ENCODE assay signal across 19 mouse cellular contexts in the genomic region with DNA sequence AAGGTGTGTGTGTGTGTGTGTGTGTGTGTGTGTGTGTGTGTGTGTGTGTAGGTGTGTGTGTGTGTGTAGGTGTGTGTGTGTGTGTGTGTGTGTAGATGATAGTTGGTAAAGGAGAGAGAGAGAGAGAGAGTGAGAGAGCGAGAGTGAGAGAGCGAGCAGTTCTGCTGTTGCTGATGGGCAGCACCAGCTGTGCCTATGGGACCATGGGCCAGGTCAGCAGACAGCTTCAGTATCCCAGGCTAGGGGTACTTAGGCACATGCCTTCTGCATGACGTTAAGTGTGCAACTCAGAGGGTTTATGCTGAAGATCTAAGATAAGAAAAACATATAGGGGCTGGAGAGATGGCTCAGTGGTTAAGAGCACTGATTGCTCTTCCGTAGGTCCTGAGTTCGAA.
DNase-seq lines count a peak whose midpoint lies in the region; ATAC-seq and TF ChIP-seq lines count a peak whose summit lies in the region.
"Had no signal": no experiment of that assay in that cellular context is flagged by ENCODE, and none has a peak within 500 bp of the region (broad histone marks: within the 10 kb centered on the region; RNA-seq: fewer than 3 reads in every experiment).

No protein-coding gene starts in this region.

- no peak; the same call in 1 of the 2 replicates for ATAC-seq in embryonic facial prominence, embryonic 14.5 days (ENCODE audit: low read depth)
- no peak for ATAC-seq in hindbrain, embryonic 13.5 days (ENCODE audit: low FRiP score)
- ATAC-seq in hindbrain, embryonic 11.5 days (ENCODE audit: low FRiP score) = no peak
- ATAC-seq: forebrain, embryonic 13.5 days; forebrain, embryonic 15.5 days; forebrain, postnatal 0 days had no signal

- H3K9ac ChIP-seq in embryonic facial prominence, embryonic 14.5 days (ENCODE audit: low read depth, low read length) = no peak overlapping the region
- H3K9ac ChIP-seq in hindbrain, embryonic 13.5 days = no peak overlapping the region
- no peak overlapping the region for H3K9ac ChIP-seq in hindbrain, embryonic 11.5 days (ENCODE audit: low read depth, low read length)
- H3K9ac ChIP-seq: embryonic facial prominence, embryonic 13.5 days; forebrain, embryonic 13.5 days; forebrain, embryonic 15.5 days; forebrain, postnatal 0 days had no signal

- no peaks in the 10 kb centered on the region for H3K9me3 ChIP-seq in embryonic facial prominence, embryonic 14.5 days (ENCODE audit: control insufficient read depth, low read length)
- no peaks in the 10 kb centered on the region for H3K9me3 ChIP-seq in embryonic facial prominence, embryonic 10.5 days
- no peaks in the 10 kb centered on the region for H3K9me3 ChIP-seq in hindbrain, embryonic 13.5 days
- H3K9me3 ChIP-seq in hindbrain, embryonic 11.5 days (ENCODE audit: control insufficient read depth, low read length) = no peaks in the 10 kb centered on the region
- H3K9me3 ChIP-seq: embryonic facial prominence, embryonic 13.5 days; forebrain, embryonic 13.5 days; forebrain, embryonic 15.5 days had no signal

- peak; percentile 64 for DNase-seq in embryonic facial prominence, embryonic 14.5 days (ENCODE audit: low spot score)
- no peak for DNase-seq in embryonic facial prominence, embryonic 10.5 days (ENCODE audit: low spot score)
- no peak for DNase-seq in hindbrain, embryonic 11.5 days (ENCODE audit: low spot score)
- no peak for DNase-seq in adrenal gland, adult (ENCODE audit: inconsistent age in 2 of 2, low spot score in 1 of 2)
- DNase-seq: adrenal gland, adult 8-10 months; adrenal gland, postnatal 14 days; adrenal gland, postnatal 36 days; B cell, adult 2 months; cerebellum, adult 11-12 months; cerebellum, adult 2 months; cerebellum, adult 9-10 months; cerebellum, postnatal 10 days; cerebellum, postnatal 25 days; forebrain, postnatal 0 days had no signal

- whole genome bisulfite sequencing in embryonic facial prominence, embryonic 14.5 days = 84% methylated on average over 5 of the region's 5 CpGs
- WGBS in embryonic facial prominence, embryonic 10.5 days = 89% methylated on average over 5 of the region's 5 CpGs
- 92% methylated on average over 5 of the region's 5 CpGs for WGBS in hindbrain, embryonic 13.5 days
- 92% methylated on average over 5 of the region's 5 CpGs for whole genome bisulfite sequencing in hindbrain, embryonic 11.5 days

- H3K27ac ChIP-seq in embryonic facial prominence, embryonic 14.5 days (replicated peaks; ENCODE audit: low read depth, low read length) = no peak overlapping the region
- H3K27ac ChIP-seq in embryonic facial prominence, embryonic 10.5 days (replicated peaks) = no peak overlapping the region
- peak overlapping the region; percentile 31; the same call in 1 of the 2 replicates for H3K27ac ChIP-seq in hindbrain, embryonic 13.5 days
- H3K27ac ChIP-seq in hindbrain, embryonic 11.5 days (ENCODE audit: low read depth, low read length) = no peak overlapping the region
- H3K27ac ChIP-seq: embryonic facial prominence, embryonic 13.5 days; forebrain, embryonic 13.5 days; forebrain, embryonic 15.5 days had no signal

- no peaks in the 10 kb centered on the region for H3K36me3 ChIP-seq in embryonic facial prominence, embryonic 14.5 days (ENCODE audit: control insufficient read depth, insufficient read depth, low read length)
- no peaks in the 10 kb centered on the region for H3K36me3 ChIP-seq in embryonic facial prominence, embryonic 10.5 days (replicated peaks)
- no peaks in the 10 kb centered on the region for H3K36me3 ChIP-seq in hindbrain, embryonic 13.5 days
- no peaks in the 10 kb centered on the region for H3K36me3 ChIP-seq in hindbrain, embryonic 11.5 days (ENCODE audit: control insufficient read depth, insufficient read depth, low read length)
- no peaks in the 10 kb centered on the region for H3K36me3 ChIP-seq in C2C12 (ENCODE audit: control insufficient read depth, insufficient read depth)
- H3K36me3 ChIP-seq: embryonic facial prominence, embryonic 13.5 days; forebrain, embryonic 15.5 days had no signal

- no peak overlapping the region for H3K4me3 ChIP-seq in embryonic facial prominence, embryonic 14.5 days (ENCODE audit: low read depth, low read length)
- H3K4me3 ChIP-seq in embryonic facial prominence, embryonic 10.5 days = no peak overlapping the region
- no peak overlapping the region for H3K4me3 ChIP-seq in hindbrain, embryonic 13.5 days
- H3K4me3 ChIP-seq in hindbrain, embryonic 11.5 days (ENCODE audit: low read depth, low read length) = no peak overlapping the region
- H3K4me3 ChIP-seq in C2C12 (ENCODE audit: insufficient read depth, poor library complexity, severe bottlenecking) = no peak overlapping the region
- H3K4me3 ChIP-seq: embryonic facial prominence, embryonic 13.5 days; forebrain, embryonic 13.5 days; forebrain, embryonic 15.5 days had no signal

- peaks cover 71% of the 10 kb centered on the region for H3K79me3 ChIP-seq in C2C12 (ENCODE audit: low read depth)

- H3K4me1 ChIP-seq in embryonic facial prominence, embryonic 14.5 days (ENCODE audit: control insufficient read depth, insufficient read depth, low read length) = peaks cover 4% of the 10 kb centered on the region
- peaks cover 54% of the 10 kb centered on the region for H3K4me1 ChIP-seq in embryonic facial prominence, embryonic 10.5 days
- H3K4me1 ChIP-seq in hindbrain, embryonic 13.5 days (replicated peaks) = peaks cover 59% of the 10 kb centered on the region
- no peaks in the 10 kb centered on the region for H3K4me1 ChIP-seq in hindbrain, embryonic 11.5 days (replicated peaks; ENCODE audit: control insufficient read depth, insufficient read depth, low read length)

- no peak overlapping the region for H3K4me2 ChIP-seq in embryonic facial prominence, embryonic 14.5 days (ENCODE audit: low read depth, low read length)
- no peak overlapping the region for H3K4me2 ChIP-seq in hindbrain, embryonic 13.5 days
- H3K4me2 ChIP-seq in hindbrain, embryonic 11.5 days (replicated peaks; ENCODE audit: low read depth, low read length) = no peak overlapping the region
- H3K4me2 ChIP-seq: embryonic facial prominence, embryonic 13.5 days; forebrain, embryonic 13.5 days; forebrain, embryonic 15.5 days had no signal

- TF ChIP-seq CTCF in C2C12 (IDR thresholded peaks at IDR 0.05; ENCODE audit: control insufficient read depth, insufficient read depth, insufficient read length) = no peak

- H3ac ChIP-seq in C2C12 (ENCODE audit: control insufficient read depth, insufficient read length, low read depth) = no peak overlapping the region

- H3K27me3 ChIP-seq in embryonic facial prominence, embryonic 14.5 days (replicated peaks; ENCODE audit: control insufficient read depth, insufficient read depth, low read length) = no peaks in the 10 kb centered on the region
- no peaks in the 10 kb centered on the region for H3K27me3 ChIP-seq in embryonic facial prominence, embryonic 10.5 days (replicated peaks; ENCODE audit: low read depth, poor library complexity, severe bottlenecking)
- no peaks in the 10 kb centered on the region for H3K27me3 ChIP-seq in hindbrain, embryonic 13.5 days
- no peaks in the 10 kb centered on the region for H3K27me3 ChIP-seq in hindbrain, embryonic 11.5 days (ENCODE audit: control insufficient read depth, insufficient read depth, low read length)
- no peaks in the 10 kb centered on the region for H3K27me3 ChIP-seq in C2C12 (ENCODE audit: control insufficient read depth, insufficient read depth, insufficient read length)
- H3K27me3 ChIP-seq: embryonic facial prominence, embryonic 13.5 days; forebrain, embryonic 13.5 days; forebrain, embryonic 15.5 days had no signal

- H3K79me2 ChIP-seq in C2C12 (ENCODE audit: control insufficient read depth, insufficient read depth) = peaks cover 100% of the 10 kb centered on the region

TF ChIP-seq in C2C12, 6 proteins besides CTCF, POLR2A, EP300 and RAD21:
- TF ChIP-seq CEBPB (IDR thresholded peaks at IDR 0.05; ENCODE audit: low read depth) (no peak), MYOG (IDR thresholded peaks at IDR 0.05; ENCODE audit: control insufficient read depth, extremely low read depth, insufficient read length) (no peak), USF1 (IDR thresholded peaks at IDR 0.05; ENCODE audit: low read depth) (no peak), MYOD1 (IDR thresholded peaks at IDR 0.05; ENCODE audit: control insufficient read depth, insufficient read length, low read depth) (peak; percentile 97), FOSL1 (IDR thresholded peaks at IDR 0.05; ENCODE audit: insufficient read depth, low read length, poor library complexity, severe bottlenecking) (no peak), MAX (IDR thresholded peaks at IDR 0.05) (no peak)
TF ChIP-seq in C2C12: peak in this region for 1.
